Mouse (Mus musculus): ENCODE measurements around the gene Gm17324.
"Not testable (repeated sequence)": the region's sequence is repeated elsewhere in the genome, so short reads cannot be mapped to it uniquely, and the experiment has no call there.

Gene Gm17324

GRCm38 (mm10) chr9:78447973-78448873 is at the start of gene Gm17324, which contains the start of gene Mto1:
Gene Gm17324, minus strand, starts transcription at chr9:78448786.
Gene Mto1, plus strand, starts transcription at chr9:78448208.
- peak; percentile 84 for DNase-seq (ENCODE audit: low spot score)

DNA sequence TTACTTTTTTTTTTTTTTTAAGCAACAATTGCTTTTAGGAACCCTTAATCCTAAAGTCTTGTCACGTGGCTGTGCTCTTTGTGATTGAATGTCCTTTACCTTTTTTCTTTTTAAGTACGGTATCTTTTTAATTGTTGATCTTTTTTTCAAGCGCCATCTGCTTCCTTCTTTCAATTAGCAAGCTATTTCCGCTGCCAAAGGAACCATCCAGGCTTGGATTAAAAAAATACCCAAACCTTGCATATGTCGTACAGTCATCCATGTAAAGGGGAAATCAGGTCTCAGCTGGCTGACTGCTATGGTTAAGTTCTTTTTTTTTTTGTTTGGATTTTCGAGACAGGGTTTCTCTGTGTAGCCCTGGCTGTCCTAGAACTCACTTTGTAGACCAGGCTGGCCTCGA is 44.6 kb upstream of the Gm17324 start:
- no peak for DNase-seq (ENCODE audit: low spot score)

GRCm38 (mm10) chr9:78492254-78492653 is 43.7 kb upstream of the Gm17324 start:
- no peak for DNase-seq (ENCODE audit: low spot score)

- no peak for DNase-seq (ENCODE audit: low spot score)
These were observed 42.6 kb upstream of the Gm17324 start for GRCm38 (mm10) chr9:78491169-78491568.

GRCm38 (mm10) chr9:78488890-78489420 is 40.4 kb upstream of the Gm17324 start, which contains the start of gene Eef1a1:
Gene Eef1a1, minus strand, starts transcription at chr9:78489151.
- DNase-seq (ENCODE audit: low spot score) = peak; percentile 18

- DNase-seq (ENCODE audit: low spot score) = not testable (repeated sequence)
These were observed 39.4 kb upstream of the Gm17324 start for GRCm38 (mm10) chr9:78488021-78488420.

DNA sequence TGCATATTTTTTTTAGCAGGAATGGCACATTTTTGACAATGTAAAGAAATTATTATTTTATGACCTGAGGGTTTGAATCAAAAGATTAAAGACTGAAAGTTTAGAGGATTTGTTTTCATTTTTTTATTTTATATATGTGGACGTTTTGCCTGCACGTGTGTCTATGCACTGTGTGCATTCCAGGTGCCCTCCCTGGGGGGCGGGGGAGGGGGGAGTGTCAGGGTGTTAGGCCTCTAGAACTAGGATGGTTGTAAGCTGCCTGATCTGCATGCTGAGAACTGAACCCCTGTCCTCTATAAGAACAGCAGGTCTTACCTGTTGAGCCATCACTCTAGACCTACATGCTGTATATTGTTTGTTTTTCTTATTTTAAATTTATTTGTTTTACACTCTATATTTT is 36.1 kb upstream of the Gm17324 start:
- no peak for DNase-seq (ENCODE audit: low spot score)

DNA sequence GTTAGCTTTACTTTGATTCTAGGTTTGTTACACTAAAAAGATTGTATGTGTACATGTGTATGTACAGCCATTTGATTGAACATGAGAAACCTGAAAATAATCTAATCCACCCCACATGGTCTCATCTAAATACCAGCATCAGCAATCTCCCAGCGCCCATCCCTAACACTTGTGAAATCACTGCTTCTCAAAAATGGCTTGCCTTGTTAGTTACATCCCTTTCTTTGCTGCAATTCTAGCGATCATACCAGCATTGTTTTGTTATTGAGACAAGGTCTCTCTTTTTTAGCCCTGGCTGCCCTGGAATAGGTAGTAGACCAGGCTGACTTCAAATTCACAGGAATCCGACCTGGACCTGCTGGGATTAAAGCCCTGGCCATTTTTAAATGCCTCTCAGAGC is 33.8 kb upstream of the Gm17324 start:
- no peak for DNase-seq (ENCODE audit: low spot score)

DNA sequence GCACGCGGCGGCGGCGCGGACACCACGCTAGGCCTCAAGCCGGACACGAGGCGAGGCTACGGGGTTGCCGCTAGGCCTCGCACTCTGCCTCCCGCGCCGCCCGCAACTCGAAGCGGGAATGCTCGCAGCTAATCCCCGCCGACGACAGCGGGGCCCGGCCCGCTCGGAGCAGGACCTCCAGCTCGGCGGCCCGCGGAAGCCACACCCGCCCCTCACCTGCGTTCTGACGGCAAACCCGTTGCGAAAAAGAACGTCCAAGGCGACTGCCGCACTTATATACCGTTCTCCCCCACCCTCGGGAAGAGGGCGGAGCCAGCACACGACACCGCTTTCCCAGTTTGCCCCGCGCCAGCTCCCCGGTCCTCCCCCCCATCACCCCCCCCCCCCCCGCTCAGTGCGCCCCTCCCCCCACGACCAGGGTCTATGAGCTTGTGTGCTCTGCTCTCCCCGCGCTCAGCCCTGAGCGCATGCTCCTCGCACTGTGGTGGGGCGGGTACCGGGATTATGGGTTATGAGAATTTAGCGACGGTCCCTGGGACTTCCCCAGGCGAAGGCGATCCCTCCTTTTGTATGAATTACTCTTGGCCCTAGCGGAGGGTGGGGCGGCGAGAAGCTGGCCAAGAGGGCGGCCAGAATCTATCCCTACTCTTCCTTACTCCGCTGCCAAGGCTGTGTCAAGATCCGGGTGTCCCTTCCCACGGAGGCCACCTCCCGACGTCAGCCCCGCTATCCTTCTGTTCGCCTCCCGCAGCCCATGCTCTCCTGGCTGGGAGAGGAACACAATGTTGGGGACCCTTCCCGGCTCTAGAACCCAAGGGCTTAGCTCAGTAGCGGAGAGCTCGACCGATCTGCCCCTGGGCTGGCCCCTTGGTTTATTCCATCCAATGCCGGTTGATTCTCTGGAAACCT is 33.1 kb upstream of the Gm17324 start:
- DNase-seq (ENCODE audit: low spot score) = peak; percentile 88

- peak; percentile 75 for DNase-seq (ENCODE audit: low spot score)
These were observed 32.2 kb upstream of the Gm17324 start for GRCm38 (mm10) chr9:78480706-78481358.

- DNase-seq (ENCODE audit: low spot score) = not testable (repeated sequence)
These were observed 31.6 kb upstream of the Gm17324 start for GRCm38 (mm10) chr9:78480227-78480626.

DNA sequence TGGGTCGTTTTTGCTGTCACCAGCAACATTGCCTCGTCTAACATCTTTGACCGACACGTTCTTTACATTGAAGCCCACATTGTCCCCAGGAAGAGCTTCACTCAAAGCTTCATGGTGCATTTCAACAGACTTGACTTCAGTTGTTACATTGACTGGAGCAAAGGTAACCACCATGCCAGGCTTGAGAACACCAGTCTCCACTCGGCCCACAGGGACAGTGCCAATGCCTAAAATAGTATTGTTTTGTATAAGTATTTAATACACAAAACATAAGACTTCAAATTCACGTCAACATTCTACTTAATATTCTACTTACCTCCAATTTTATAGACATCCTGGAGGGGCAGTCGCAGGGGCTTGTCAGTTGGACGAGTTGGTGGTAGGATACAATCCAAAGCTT is 30.7 kb upstream of the Gm17324 start:
- not testable (repeated sequence) for DNase-seq (ENCODE audit: low spot score)

- not testable (repeated sequence) for DNase-seq (ENCODE audit: low spot score)
These were observed 29.5 kb upstream of the Gm17324 start for GRCm38 (mm10) chr9:78478009-78478605.

- DNase-seq (ENCODE audit: low spot score) = no peak
These were observed 28.5 kb upstream of the Gm17324 start for GRCm38 (mm10) chr9:78477021-78477551.

GRCm38 (mm10) chr9:78476531-78477020 is 28.0 kb upstream of the Gm17324 start:
- no peak for DNase-seq (ENCODE audit: low spot score)

DNA sequence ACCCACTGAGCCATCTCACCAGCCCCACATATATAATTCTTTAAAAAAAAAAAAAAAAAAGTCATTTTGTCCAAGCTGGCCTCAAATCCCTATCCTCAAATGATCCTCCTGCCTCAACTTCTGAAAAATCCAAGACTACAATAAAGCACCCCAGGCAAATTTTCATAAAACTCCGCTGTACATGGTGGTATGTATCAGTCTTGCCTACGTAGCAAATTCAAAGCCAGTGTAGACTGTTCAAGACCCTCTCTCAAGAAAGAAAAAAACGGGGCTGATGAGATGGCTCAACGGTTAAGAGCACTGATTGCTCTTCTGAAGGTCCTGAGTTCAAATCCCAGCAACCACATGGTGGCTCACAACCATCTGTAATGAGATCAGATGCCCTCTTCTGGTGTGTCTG is 27.3 kb upstream of the Gm17324 start:
- no peak for DNase-seq (ENCODE audit: low spot score)

- DNase-seq (ENCODE audit: low spot score) = no peak
These were observed 26.8 kb upstream of the Gm17324 start for GRCm38 (mm10) chr9:78475383-78475780.

DNA sequence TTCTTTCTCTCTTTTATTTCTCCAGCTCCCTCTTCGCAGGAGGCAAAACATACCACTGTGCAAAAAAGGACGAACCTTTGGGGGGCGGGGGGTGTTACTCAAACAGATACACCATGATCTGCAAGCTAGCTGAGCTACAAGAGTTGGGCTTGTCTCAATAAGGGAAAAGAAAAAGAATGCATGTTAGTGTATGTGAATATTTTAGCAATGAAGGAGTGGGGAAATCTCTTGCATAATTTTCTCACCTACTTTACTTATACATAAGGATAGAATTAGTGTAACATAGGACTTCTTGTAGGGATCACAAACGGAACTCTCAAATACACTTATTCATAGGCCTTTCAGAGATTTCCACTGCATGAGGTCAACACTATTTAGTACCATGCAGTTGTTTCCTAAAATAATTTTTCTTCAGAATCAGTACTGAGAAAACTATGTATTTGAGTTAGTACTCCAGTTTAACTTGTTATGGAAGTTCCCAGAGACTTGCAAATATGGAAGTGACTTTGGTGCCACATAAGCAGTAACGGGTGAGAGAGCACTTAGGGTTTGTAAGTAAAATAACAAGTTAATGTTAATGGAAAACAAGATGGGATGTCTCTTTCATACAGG is 26.3 kb upstream of the Gm17324 start:
- DNase-seq (ENCODE audit: low spot score) = no peak

- no peak for DNase-seq (ENCODE audit: low spot score)
These were observed 25.7 kb upstream of the Gm17324 start for GRCm38 (mm10) chr9:78474270-78474669.

- DNase-seq (ENCODE audit: low spot score) = no peak
These were observed 25.0 kb upstream of the Gm17324 start for GRCm38 (mm10) chr9:78473588-78473987.

Data from spleen, adult 12 weeks (tissue).